ENCODE assay signal across 8 mouse cellular contexts in genomic region chr1:44041797-44042554, GRCm38 (mm10). TPM values are rescaled to one million over a fixed set of nuclear protein-coding genes. Genes with fewer than 3 reads are reported as not detected.
A peak's percentile ranks its signal among the peaks of the same experiment; 100 is the strongest.
DNase-seq lines count a peak whose midpoint lies in the region; ATAC-seq and TF ChIP-seq lines count a peak whose summit lies in the region.

No protein-coding gene starts in this region.

- 0 out of 2 replicates have a peak overlapping the region, but pooled peaks have one; percentile 15 for H3K27ac ChIP-seq in heart, embryonic 11.5 days (ENCODE audit: low read depth, low read length)
- H3K27ac ChIP-seq in liver, adult 2 months (replicated peaks; ENCODE audit: insufficient read depth, low read depth, low read length), result no peak overlapping the region

- H3K79me2 ChIP-seq in C2C12 (ENCODE audit: control insufficient read depth, insufficient read depth), result no peaks in the 10 kb centered on the region
- no peaks in the 10 kb centered on the region for H3K79me2 ChIP-seq in liver, adult 2 months (ENCODE audit: control insufficient read depth, insufficient read depth, low read length)

- H3K4me1 ChIP-seq in heart, embryonic 11.5 days (ENCODE audit: control insufficient read depth, insufficient read depth, low read length), result no peaks in the 10 kb centered on the region
- H3K4me1 ChIP-seq in liver, adult 2 months (ENCODE audit: control insufficient read depth, insufficient read depth, low read length), result peaks cover 4% of the 10 kb centered on the region; the same call in 1 of the 2 replicates

- peaks cover 6% of the 10 kb centered on the region for H3K27me3 ChIP-seq in C2C12 (ENCODE audit: control insufficient read depth, insufficient read depth, insufficient read length)
- H3K27me3 ChIP-seq in heart, embryonic 11.5 days (ENCODE audit: control insufficient read depth, insufficient read depth, low read length), result no peaks in the 10 kb centered on the region
- no peaks in the 10 kb centered on the region for H3K27me3 ChIP-seq in liver, adult 2 months (ENCODE audit: control insufficient read depth, insufficient read depth, low read length)

- no peak for ATAC-seq in heart, embryonic 11.5 days (replicated peaks; ENCODE audit: insufficient number of reproducible peaks, low FRiP score, low TSS enrichment)
- ATAC-seq in monocyte, adult 5-6 weeks (replicated peaks; ENCODE audit: insufficient number of reproducible peaks, low FRiP score, low TSS enrichment, poor library complexity, severe bottlenecking), result peak; percentile 62

- WGBS in heart, embryonic 11.5 days (ENCODE audit: insufficient replicate concordance), result 1% methylated on average over 17 of the region's 17 CpGs
- 1% methylated on average over 17 of the region's 17 CpGs for WGBS in liver, adult 2 months

- no peak overlapping the region for H3K4me3 ChIP-seq in C2C12 (ENCODE audit: insufficient read depth, poor library complexity, severe bottlenecking)
- peak overlapping the region; percentile 48 for H3K4me3 ChIP-seq in heart, embryonic 11.5 days (ENCODE audit: low read depth, low read length)
- peak overlapping the region; percentile 31; the same call in 1 of the 2 replicates for H3K4me3 ChIP-seq in liver, adult 2 months (ENCODE audit: insufficient read depth, low read depth, low read length)

- peak overlapping the region; percentile 71 for H3K4me2 ChIP-seq in heart, embryonic 11.5 days

- no peaks in the 10 kb centered on the region for H3K36me3 ChIP-seq in C2C12 (ENCODE audit: control insufficient read depth, insufficient read depth)
- no peaks in the 10 kb centered on the region for H3K36me3 ChIP-seq in heart, embryonic 11.5 days (ENCODE audit: control insufficient read depth, insufficient read depth, low read length)
- H3K36me3 ChIP-seq in liver, adult 2 months (ENCODE audit: control insufficient read depth, insufficient read depth, low read length), result no peaks in the 10 kb centered on the region

- TF ChIP-seq POLR2A in liver, adult 2 months (IDR thresholded peaks at IDR 0.05; ENCODE audit: extremely low read depth, insufficient read depth, low read length), result no peak

- TF ChIP-seq CTCF in C2C12 (IDR thresholded peaks at IDR 0.05; ENCODE audit: control insufficient read depth, insufficient read depth, insufficient read length), result peak; percentile 43
- peak; percentile 59 for TF ChIP-seq CTCF in liver, adult 2 months (IDR thresholded peaks at IDR 0.05; ENCODE audit: low read depth, low read length)

- DNase-seq in adrenal gland, postnatal 10 days, result peak; percentile 78
- DNase-seq in embryo, embryonic 9.5 days (ENCODE audit: extremely low spot score), result peak; percentile 59
- DNase-seq in kidney, adult 9 months, result peak; percentile 69
- peak; percentile 57 for DNase-seq in liver, adult 2 months (ENCODE audit: extremely low read depth, low read depth, low spot score)
- peak; percentile 19 to 66 for DNase-seq in spleen, postnatal 10 days (ENCODE audit: low spot score in 2 of 2)

- H3ac ChIP-seq in C2C12 (ENCODE audit: control insufficient read depth, insufficient read length, low read depth), result no peak overlapping the region

- peak overlapping the region; percentile 74 for H3K9ac ChIP-seq in heart, embryonic 11.5 days (ENCODE audit: low read depth, low read length)
- peak overlapping the region; percentile 8; the same call in 1 of the 2 replicates for H3K9ac ChIP-seq in liver, adult 2 months (ENCODE audit: low read depth, low read length)

- no peaks in the 10 kb centered on the region for H3K9me3 ChIP-seq in heart, embryonic 11.5 days (replicated peaks; ENCODE audit: control insufficient read depth, low read length)

- no peaks in the 10 kb centered on the region for H3K79me3 ChIP-seq in C2C12 (ENCODE audit: low read depth)

TF ChIP-seq in C2C12, 6 proteins besides CTCF, POLR2A, EP300 and RAD21:
- TF ChIP-seq MYOG (IDR thresholded peaks at IDR 0.05; ENCODE audit: control insufficient read depth, extremely low read depth, insufficient read length) (no peak), FOSL1 (IDR thresholded peaks at IDR 0.05; ENCODE audit: insufficient read depth, low read length, poor library complexity, severe bottlenecking) (no peak), CEBPB (IDR thresholded peaks at IDR 0.05; ENCODE audit: low read depth) (no peak), MAX (IDR thresholded peaks at IDR 0.05) (no peak), USF1 (IDR thresholded peaks at IDR 0.05; ENCODE audit: low read depth) (no peak), MYOD1 (IDR thresholded peaks at IDR 0.05; ENCODE audit: control insufficient read depth, insufficient read length, low read depth) (no peak)

RNA-seq across cellular contexts. Expression of gene Gm8251, which starts 19.8 kb away (rescaled TPM):
- polyA plus RNA-seq in C2C12 (2012; fragmentation: generic; extraction: Trizol), result 0.02 TPM
- total RNA-seq in adrenal gland, postnatal 10 days (2021), result under 1 TPM in 1 of 2 experiments, not detected in 1; 0.03 TPM
- polyA plus RNA-seq in heart, embryonic 11.5 days (2014; fragmentation: Nextera tagmentation; extraction: Ambion mirVana), result 0.08 TPM in 1 of 2 replicates, not detected in the other
- 0.07 and 0.09 TPM in 2 replicates for total RNA-seq in liver, adult 2 months (2014; rRNA removed)
- polyA plus RNA-seq in liver, adult 2 months (2012; rRNA removed), result not detected in 2 replicates
- total RNA-seq in monocyte, adult 5-6 weeks (2017), result 0.67 to 0.96 TPM (median 0.78 TPM) in 3 replicates

RNA-seq across cellular contexts. Expression of gene Mettl21c, which starts 22.1 kb away (rescaled TPM):
- polyA plus RNA-seq in C2C12 (2012; fragmentation: generic; extraction: Trizol), result 0.04 TPM
- total RNA-seq in adrenal gland, postnatal 10 days (2021), result 1 to 10 TPM; 1.5 to 1.6 TPM
- polyA plus RNA-seq in heart, embryonic 11.5 days (2014; fragmentation: Nextera tagmentation; extraction: Ambion mirVana), result 0.35 and 0.83 TPM in 2 replicates
- total RNA-seq in liver, adult 2 months (2014; rRNA removed), result not detected in 2 replicates
- not detected in 2 replicates for polyA plus RNA-seq in liver, adult 2 months (2012; rRNA removed)
- 0.21 to 0.38 TPM in 2 of 3 replicates, not detected in the other for total RNA-seq in monocyte, adult 5-6 weeks (2017)
